Mouse (Mus musculus): ENCODE measurements around the gene Rrad.
A peak's percentile ranks its signal among the peaks of the same experiment; 100 is the strongest.
"Not testable (repeated sequence)": the region's sequence is repeated elsewhere in the genome, so short reads cannot be mapped to it uniquely, and the experiment has no call there.

Gene Rrad

DNA sequence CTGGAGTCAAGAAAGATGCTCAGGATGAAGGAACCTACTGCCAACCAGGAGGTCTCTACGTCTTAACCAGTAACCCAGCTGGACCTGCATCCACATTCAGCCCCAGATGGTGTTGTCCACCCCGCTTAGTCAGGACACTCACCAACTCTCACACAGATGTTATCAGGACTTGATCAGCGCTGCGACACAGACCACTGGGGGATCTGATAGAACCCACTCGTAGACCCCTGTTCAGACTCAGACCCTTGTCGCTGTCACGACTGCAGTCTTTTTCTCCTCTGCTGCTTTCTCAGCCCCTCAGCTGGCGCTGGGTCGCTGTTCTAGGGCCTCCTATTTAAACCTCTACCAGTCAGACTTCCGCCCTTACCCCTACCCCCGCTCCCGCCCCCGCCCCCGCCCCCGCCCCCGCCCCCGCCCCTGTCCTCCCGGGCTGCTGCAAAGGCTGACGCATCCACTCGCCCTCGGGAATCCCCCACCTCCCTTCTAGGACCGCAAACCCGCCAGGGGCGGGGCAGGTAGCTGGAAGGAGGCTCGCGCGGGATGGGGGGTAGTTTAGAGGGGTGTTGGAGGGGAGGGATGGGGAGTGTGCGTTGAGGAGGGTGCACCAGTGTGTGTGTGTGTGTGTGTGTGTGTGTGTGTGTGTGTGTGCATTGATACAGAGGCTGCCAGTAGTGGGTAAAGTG, at the start of gene Rrad:
Rrad (minus strand) TSS at position 347 of the 683 bp plus-strand sequence.
- Histone ChIP-seq H3K36me3 (ENCODE audit: control insufficient read depth, insufficient read depth, low read length, poor library complexity, severe bottlenecking) (no peaks in the 10 kb centered on the region; the same call in 1 of the 2 replicates), H3K27me3 (ENCODE audit: control insufficient read depth, insufficient read depth, low read length, poor library complexity, severe bottlenecking) (no peaks in the 10 kb centered on the region)
- DNase-seq (ENCODE audit: low read depth, low spot score): peak; percentile 90

DNA sequence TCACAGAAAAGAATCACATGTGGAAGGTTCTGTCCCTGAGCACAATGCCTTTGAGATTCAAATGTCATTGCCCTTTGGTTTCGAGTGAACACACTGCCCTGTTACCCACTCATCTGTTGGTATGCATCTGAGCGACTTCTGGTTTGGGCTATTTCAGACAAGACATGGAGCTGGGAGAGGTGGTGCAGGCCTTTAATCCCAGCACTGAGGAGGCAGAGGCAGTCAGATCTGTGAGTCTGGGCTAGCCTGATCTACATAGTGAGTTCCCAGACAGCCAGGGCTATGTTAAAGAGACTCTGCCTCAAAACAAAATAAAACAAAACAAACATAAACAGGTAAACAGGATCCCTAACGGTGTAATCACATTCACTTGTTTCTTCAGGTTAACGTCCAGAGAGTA, 24.5 kb upstream of the Rrad start:
- no peak for DNase-seq (ENCODE audit: low read depth, low spot score)
- H3K27me3 ChIP-seq (ENCODE audit: control insufficient read depth, insufficient read depth, low read length, poor library complexity, severe bottlenecking): no peaks in the 10 kb centered on the region
- H3K36me3 ChIP-seq (ENCODE audit: control insufficient read depth, insufficient read depth, low read length, poor library complexity, severe bottlenecking): no peaks in the 10 kb centered on the region

DNA sequence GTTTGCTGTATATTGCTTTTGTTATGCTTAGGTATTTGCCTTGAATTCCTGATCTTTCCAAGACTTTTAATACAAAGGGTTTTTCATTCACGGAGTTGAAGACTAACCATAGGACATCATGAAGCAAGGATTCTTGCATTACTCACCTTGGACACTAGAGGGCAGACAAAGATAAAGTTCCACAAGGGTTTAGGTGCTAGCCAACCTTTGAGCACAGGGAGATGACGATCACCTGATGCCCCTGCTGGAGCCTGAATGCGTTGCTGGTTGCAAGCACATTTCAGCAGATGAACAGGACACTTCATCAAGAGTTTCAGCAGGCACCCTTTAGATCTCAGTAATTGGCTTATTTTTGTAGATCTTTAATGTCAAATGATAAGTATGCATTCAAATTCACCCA, 23.9 kb upstream of the Rrad start:
- Histone ChIP-seq H3K36me3 (ENCODE audit: control insufficient read depth, insufficient read depth, low read length, poor library complexity, severe bottlenecking) (no peaks in the 10 kb centered on the region), H3K27me3 (ENCODE audit: control insufficient read depth, insufficient read depth, low read length, poor library complexity, severe bottlenecking) (no peaks in the 10 kb centered on the region)
- DNase-seq (ENCODE audit: low read depth, low spot score): peak; percentile 94

- H3K27me3 ChIP-seq (ENCODE audit: control insufficient read depth, insufficient read depth, low read length, poor library complexity, severe bottlenecking); DNase-seq (ENCODE audit: low read depth, low spot score); H3K36me3 ChIP-seq (ENCODE audit: control insufficient read depth, insufficient read depth, low read length, poor library complexity, severe bottlenecking): not testable (repeated sequence)
Measured at GRCm38 (mm10) chr8:104644187-104644586, 13.1 kb upstream of the Rrad start.

GRCm38 (mm10) chr8:104642324-104642654, 11.2 kb upstream of the Rrad start:
- no peak for DNase-seq (ENCODE audit: low read depth, low spot score)
- H3K27me3 ChIP-seq (ENCODE audit: control insufficient read depth, insufficient read depth, low read length, poor library complexity, severe bottlenecking): no peaks in the 10 kb centered on the region
- no peaks in the 10 kb centered on the region; the same call in 1 of the 2 replicates for H3K36me3 ChIP-seq (ENCODE audit: control insufficient read depth, insufficient read depth, low read length, poor library complexity, severe bottlenecking)

GRCm38 (mm10) chr8:104641426-104642323, 10.5 kb upstream of the Rrad start, which contains the start of gene Ciao2b:
Gene Ciao2b, minus strand, starts transcription at chr8:104641965.
- peak; percentile 71 for DNase-seq (ENCODE audit: low read depth, low spot score)
- no peaks in the 10 kb centered on the region; the same call in 1 of the 2 replicates for H3K36me3 ChIP-seq (ENCODE audit: control insufficient read depth, insufficient read depth, low read length, poor library complexity, severe bottlenecking)
- no peaks in the 10 kb centered on the region for H3K27me3 ChIP-seq (ENCODE audit: control insufficient read depth, insufficient read depth, low read length, poor library complexity, severe bottlenecking)

DNA sequence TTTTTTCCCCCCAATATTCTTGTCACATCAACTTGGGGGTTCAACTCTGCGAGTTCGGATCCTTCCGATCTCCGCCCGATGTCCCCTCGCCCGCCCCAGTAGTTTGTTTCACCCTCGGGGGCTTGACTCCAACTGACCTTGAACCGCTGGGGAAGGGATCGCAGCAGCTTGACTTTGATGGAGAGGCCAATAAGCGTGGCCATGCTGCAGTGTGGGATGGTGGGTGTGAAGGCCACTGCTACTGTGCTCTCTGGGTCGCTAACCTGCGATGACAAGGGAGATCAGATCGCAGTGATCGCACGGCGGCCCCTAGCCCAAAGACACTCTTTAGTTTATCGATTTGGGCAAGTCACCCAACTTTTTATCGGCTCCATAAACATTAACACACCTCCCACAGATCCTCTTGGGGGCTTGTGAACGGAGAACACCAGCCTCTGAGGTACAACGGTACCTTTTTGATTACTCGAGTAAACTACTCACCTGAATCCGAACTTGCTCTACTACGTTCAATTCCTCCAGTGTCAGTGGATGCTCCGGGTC, 9.8 kb upstream of the Rrad start:
- no peak for DNase-seq (ENCODE audit: low read depth, low spot score)
- no peaks in the 10 kb centered on the region for H3K27me3 ChIP-seq (ENCODE audit: control insufficient read depth, insufficient read depth, low read length, poor library complexity, severe bottlenecking)

DNA sequence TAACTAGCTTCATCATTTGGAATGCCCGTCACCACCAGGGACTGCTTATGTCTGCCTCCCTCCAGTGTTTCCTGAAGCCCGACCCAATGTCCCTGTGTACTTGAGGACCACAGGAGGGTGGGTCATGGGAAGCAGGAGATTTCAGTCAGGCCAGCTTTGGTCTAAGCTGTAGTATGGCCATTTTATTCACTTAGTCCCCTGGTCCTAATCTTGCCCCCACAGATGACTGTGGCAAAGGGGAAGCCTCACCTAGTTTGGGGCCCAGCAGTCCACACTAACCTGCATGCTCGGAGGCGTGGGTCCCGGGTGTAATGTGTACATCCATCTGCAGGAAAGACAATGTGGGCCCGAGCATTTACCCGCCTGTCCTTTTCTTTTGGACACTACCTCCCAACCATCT, 9.1 kb upstream of the Rrad start:
- no peaks in the 10 kb centered on the region; the same call in 1 of the 2 replicates for H3K36me3 ChIP-seq (ENCODE audit: control insufficient read depth, insufficient read depth, low read length, poor library complexity, severe bottlenecking)
- H3K27me3 ChIP-seq (ENCODE audit: control insufficient read depth, insufficient read depth, low read length, poor library complexity, severe bottlenecking): no peaks in the 10 kb centered on the region
- no peak for DNase-seq (ENCODE audit: low read depth, low spot score)

More for the DNA sequence above, 9.8 kb upstream of the Rrad start:
- no peaks in the 10 kb centered on the region; the same call in 1 of the 2 replicates for H3K36me3 ChIP-seq (ENCODE audit: control insufficient read depth, insufficient read depth, low read length, poor library complexity, severe bottlenecking)

- H3K27me3 ChIP-seq (ENCODE audit: control insufficient read depth, insufficient read depth, low read length, poor library complexity, severe bottlenecking): no peaks in the 10 kb centered on the region
- no peak for DNase-seq (ENCODE audit: low read depth, low spot score)
- no peaks in the 10 kb centered on the region; the same call in none of the 2 replicates for H3K36me3 ChIP-seq (ENCODE audit: control insufficient read depth, insufficient read depth, low read length, poor library complexity, severe bottlenecking)
Measured at GRCm38 (mm10) chr8:104638010-104638409, 6.9 kb upstream of the Rrad start.

GRCm38 (mm10) chr8:104635004-104635710, 4.0 kb upstream of the Rrad start:
- H3K36me3 ChIP-seq (ENCODE audit: control insufficient read depth, insufficient read depth, low read length, poor library complexity, severe bottlenecking): no peaks in the 10 kb centered on the region; the same call in none of the 2 replicates
- no peak for DNase-seq (ENCODE audit: low read depth, low spot score)
- no peaks in the 10 kb centered on the region for H3K27me3 ChIP-seq (ENCODE audit: control insufficient read depth, insufficient read depth, low read length, poor library complexity, severe bottlenecking)

GRCm38 (mm10) chr8:104633156-104633744, 2.1 kb upstream of the Rrad start:
- no peak for DNase-seq (ENCODE audit: low read depth, low spot score)
- Histone ChIP-seq H3K27me3 (ENCODE audit: control insufficient read depth, insufficient read depth, low read length, poor library complexity, severe bottlenecking) (no peaks in the 10 kb centered on the region), H3K36me3 (ENCODE audit: control insufficient read depth, insufficient read depth, low read length, poor library complexity, severe bottlenecking) (no peaks in the 10 kb centered on the region; the same call in none of the 2 replicates)

- H3K36me3 ChIP-seq (ENCODE audit: control insufficient read depth, insufficient read depth, low read length, poor library complexity, severe bottlenecking): no peaks in the 10 kb centered on the region; the same call in none of the 2 replicates
- DNase-seq (ENCODE audit: low read depth, low spot score): peak; percentile 37
- no peaks in the 10 kb centered on the region for H3K27me3 ChIP-seq (ENCODE audit: control insufficient read depth, insufficient read depth, low read length, poor library complexity, severe bottlenecking)
Measured at GRCm38 (mm10) chr8:104632486-104632885, 1.4 kb upstream of the Rrad start.

GRCm38 (mm10) chr8:104631975-104632374, 848 bp upstream of the Rrad start:
- peak; percentile 46 for DNase-seq (ENCODE audit: low read depth, low spot score)
- Histone ChIP-seq H3K27me3 (ENCODE audit: control insufficient read depth, insufficient read depth, low read length, poor library complexity, severe bottlenecking) (no peaks in the 10 kb centered on the region), H3K36me3 (ENCODE audit: control insufficient read depth, insufficient read depth, low read length, poor library complexity, severe bottlenecking) (no peaks in the 10 kb centered on the region; the same call in 1 of the 2 replicates)

- peak; percentile 43 for DNase-seq (ENCODE audit: low read depth, low spot score)
- no peaks in the 10 kb centered on the region for H3K27me3 ChIP-seq (ENCODE audit: control insufficient read depth, insufficient read depth, low read length, poor library complexity, severe bottlenecking)
- no peaks in the 10 kb centered on the region; the same call in 1 of the 2 replicates for H3K36me3 ChIP-seq (ENCODE audit: control insufficient read depth, insufficient read depth, low read length, poor library complexity, severe bottlenecking)
Measured at GRCm38 (mm10) chr8:104630574-104630973, 553 bp downstream of the Rrad start.
